Mouse (Mus musculus) cerebellum, postnatal 25 days (tissue): Measurements from ENCODE around the gene Cdh24.
"Not testable (repeated sequence)": the region's sequence is repeated elsewhere in the genome, so short reads cannot be mapped to it uniquely, and the experiment has no call there.

Experiments used
- DNase-seq, 2 experiments: peaks; one replicate each; pipeline ENCODE4 v3.0.0; 2021; ENCODE audit warnings: mixed read lengths in 2 of 2

Gene Cdh24

GRCm38 (mm10) chr14:54642224-54642944 is 1.2 kb upstream of the Cdh24 start:
- peak in 1 of 2 experiments; percentile 34 for DNase-seq

- no peak for DNase-seq
Measured at GRCm38 (mm10) chr14:54640946-54641304, 239 bp downstream of the Cdh24 start, which contains the start of gene Gm17606. Gene Gm17606, plus strand, starts transcription at chr14:54640952.

- no peak for DNase-seq
Measured at GRCm38 (mm10) chr14:54640121-54640520, 1.0 kb downstream of the Cdh24 start.

GRCm38 (mm10) chr14:54638210-54638609 is 3.0 kb downstream of the Cdh24 start:
- no peak for DNase-seq

GRCm38 (mm10) chr14:54636954-54637353 is 4.2 kb downstream of the Cdh24 start:
- peak; percentile 57 to 71 for DNase-seq

- no peak for DNase-seq
Measured at GRCm38 (mm10) chr14:54634182-54634581, 7.0 kb downstream of the Cdh24 start.

GRCm38 (mm10) chr14:54632252-54632651 is 8.9 kb downstream of the Cdh24 start:
- no peak for DNase-seq

- no peak for DNase-seq
Measured at GRCm38 (mm10) chr14:54631240-54631599, 9.9 kb downstream of the Cdh24 start.

- no peak for DNase-seq
Measured at GRCm38 (mm10) chr14:54630583-54631239, 10.5 kb downstream of the Cdh24 start.

GRCm38 (mm10) chr14:54629797-54630196 is 11.4 kb downstream of the Cdh24 start:
- DNase-seq, result no peak

GRCm38 (mm10) chr14:54628103-54628502 is 13.1 kb downstream of the Cdh24 start:
- no peak for DNase-seq

GRCm38 (mm10) chr14:54624976-54625375 is 16.2 kb downstream of the Cdh24 start:
- no peak for DNase-seq

GRCm38 (mm10) chr14:54623334-54623733 is 17.8 kb downstream of the Cdh24 start:
- DNase-seq, result no peak

GRCm38 (mm10) chr14:54621133-54621532 is 20.0 kb downstream of the Cdh24 start, which contains the start of gene Psmb11:
Gene Psmb11, plus strand, starts transcription at chr14:54621433.
- DNase-seq, result no peak

GRCm38 (mm10) chr14:54617897-54618365 is 23.2 kb downstream of the Cdh24 start, which contains the start of gene Psmb5:
Gene Psmb5, minus strand, starts transcription at chr14:54618022.
- peak; percentile 91 to 93 for DNase-seq

GRCm38 (mm10) chr14:54617152-54617896 is 23.8 kb downstream of the Cdh24 start:
- DNase-seq, result no peak

GRCm38 (mm10) chr14:54616226-54616825 is 24.8 kb downstream of the Cdh24 start:
- DNase-seq, result no peak

- DNase-seq, result not testable (repeated sequence)
Measured at GRCm38 (mm10) chr14:54614130-54614529, 27.0 kb downstream of the Cdh24 start.

- DNase-seq, result no peak
Measured at GRCm38 (mm10) chr14:54610648-54611047, 30.5 kb downstream of the Cdh24 start.

GRCm38 (mm10) chr14:54609962-54610361 is 31.2 kb downstream of the Cdh24 start:
- DNase-seq, result peak in 1 of 2 experiments; percentile 50

- no peak for DNase-seq
Measured at GRCm38 (mm10) chr14:54609245-54609644, 31.9 kb downstream of the Cdh24 start.

- no peak for DNase-seq
Measured at GRCm38 (mm10) chr14:54607226-54607625, 33.9 kb downstream of the Cdh24 start.

GRCm38 (mm10) chr14:54605752-54606321 is 35.3 kb downstream of the Cdh24 start, which contains the start of gene 4931414P19Rik:
Gene 4931414P19Rik, minus strand, starts transcription at chr14:54605993.
- DNase-seq, result peak; percentile 87 to 95
